In the genomic region with DNA sequence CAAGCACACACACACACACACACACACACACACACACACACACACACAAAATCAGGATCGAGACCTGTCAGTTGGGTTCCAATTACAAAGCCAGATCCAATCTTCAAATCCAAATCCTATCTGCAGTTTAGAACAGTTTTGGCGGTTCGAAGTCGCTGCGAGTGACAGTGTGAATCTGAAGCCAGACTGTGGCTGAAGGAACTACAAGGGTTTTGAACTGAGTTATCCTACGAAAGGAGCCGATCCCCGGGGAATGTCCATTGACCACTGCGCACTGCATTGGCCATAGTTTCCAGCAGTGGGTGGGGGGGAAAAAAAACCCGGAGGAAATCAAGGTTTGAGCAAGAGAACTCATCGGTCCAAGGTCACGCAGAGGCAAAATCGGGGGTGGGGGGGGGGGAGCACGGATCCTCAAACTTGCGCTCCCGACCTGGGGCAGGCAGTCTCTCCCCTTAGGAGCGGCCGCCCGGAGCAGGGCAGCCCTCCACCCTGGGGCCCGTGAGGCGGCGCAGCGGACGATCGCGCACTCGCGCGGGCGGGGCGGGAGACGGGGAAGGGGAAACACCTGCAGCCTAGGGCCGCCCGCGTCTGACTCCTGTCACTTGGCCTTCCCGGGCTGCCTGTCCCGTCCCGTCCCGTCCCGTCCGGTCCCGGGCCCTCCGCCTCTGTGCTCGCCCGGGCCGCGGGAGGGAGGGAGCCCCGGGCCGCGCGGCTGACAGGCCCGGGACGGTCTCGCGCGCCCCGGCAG, we compare ENCODE assay signal across 8 mouse cellular contexts. TPM values are rescaled to one million over a fixed set of nuclear protein-coding genes. Genes with fewer than 3 reads are reported as not detected.
DNase-seq lines count a peak whose midpoint lies in the region; ATAC-seq and TF ChIP-seq lines count a peak whose summit lies in the region.

No protein-coding gene starts in this region.

- peak; percentile 58 for ATAC-seq in lung, postnatal 0 days

- no peaks in the 10 kb centered on the region for H3K4me1 ChIP-seq in cortical plate, adult 2 months (ENCODE audit: control insufficient read depth, insufficient read depth, low read length)
- peaks cover 14% of the 10 kb centered on the region for H3K4me1 ChIP-seq in heart, adult 2 months (ENCODE audit: control insufficient read depth, insufficient read depth, low read length)
- no peaks in the 10 kb centered on the region; the same call in 1 of the 2 replicates for H3K4me1 ChIP-seq in kidney, adult 2 months (ENCODE audit: control insufficient read depth, insufficient read depth, low read length)
- peaks cover 11% of the 10 kb centered on the region; the same call in 1 of the 2 replicates for H3K4me1 ChIP-seq in lung, postnatal 0 days (ENCODE audit: insufficient read depth, low read depth, low read length)

- TF ChIP-seq POLR2A in cortical plate, adult 2 months (IDR thresholded peaks at IDR 0.05; ENCODE audit: extremely low read depth, insufficient read depth, low read length), result no peak
- no peak for TF ChIP-seq POLR2A in heart, adult 2 months (IDR thresholded peaks at IDR 0.05; ENCODE audit: insufficient read depth, low read depth, low read length)
- TF ChIP-seq POLR2A in kidney, adult 2 months (IDR thresholded peaks at IDR 0.05; ENCODE audit: low read depth, low read length), result no peak

- peak; percentile 57 for DNase-seq in ovary, postnatal 36 days (ENCODE audit: low spot score)
- DNase-seq in ovary, postnatal 14 days (ENCODE audit: low spot score), result no peak
- DNase-seq in heart, adult 2 months, result peak; percentile 81 to 82
- DNase-seq in kidney, adult 2 months, result peak; percentile 58
- peak; percentile 54 for DNase-seq in lung, postnatal 0 days (ENCODE audit: low spot score)
- DNase-seq in spleen, adult 12 weeks (ENCODE audit: low spot score), result peak; percentile 47
- DNase-seq in frontal cortex, postnatal 25 days (ENCODE audit: low spot score in 2 of 2), result no peak

- WGBS in heart, adult 2 months, result 1% methylated on average over 57 of the region's 57 CpGs
- under 1% methylated on average over 37 of the region's 57 CpGs for WGBS in kidney, adult 2 months
- 1% methylated on average over 18 of the region's 57 CpGs for WGBS in lung, postnatal 0 days

- no peak for TF ChIP-seq CTCF in cortical plate, adult 2 months (IDR thresholded peaks at IDR 0.05; ENCODE audit: extremely low read depth, insufficient read depth, low read length)
- no peak for TF ChIP-seq CTCF in heart, adult 2 months (IDR thresholded peaks at IDR 0.05)
- no peak for TF ChIP-seq CTCF in kidney, adult 2 months (conservative IDR thresholded peaks at IDR 0.05; ENCODE audit: insufficient read depth, insufficient read length, low read depth, low read length)
- peak; percentile 16; the same call in 1 of the 2 replicates for TF ChIP-seq CTCF in lung, postnatal 0 days (IDR thresholded peaks at IDR 0.05)

- no peaks in the 10 kb centered on the region for H3K27me3 ChIP-seq in heart, adult 2 months (ENCODE audit: control insufficient read depth, insufficient read depth, low read length)
- no peaks in the 10 kb centered on the region for H3K27me3 ChIP-seq in kidney, adult 2 months (replicated peaks; ENCODE audit: control insufficient read depth, insufficient read depth, low read length)
- H3K27me3 ChIP-seq in lung, postnatal 0 days (replicated peaks; ENCODE audit: insufficient read depth, low read length), result no peaks in the 10 kb centered on the region

- intact Hi-C loops in heart, adult 2 months (cut with DNase I), result loop anchor here (5.0 kb wide), 1 partner anchor 35 kb away; no protein-coding TSS in a partner anchor

- H3K4me2 ChIP-seq in lung, postnatal 0 days (replicated peaks; ENCODE audit: low read depth, low read length), result peak overlapping the region; percentile 83

- no peak for TF ChIP-seq EP300 in heart, adult 2 months (IDR thresholded peaks at IDR 0.05; ENCODE audit: insufficient read depth, low read depth, low read length)
- TF ChIP-seq EP300 in lung, postnatal 0 days (IDR thresholded peaks at IDR 0.05), result no peak

- H3K36me3 ChIP-seq in heart, adult 2 months (ENCODE audit: control insufficient read depth, insufficient read depth, low read length), result no peaks in the 10 kb centered on the region; the same call in 1 of the 2 replicates
- H3K36me3 ChIP-seq in kidney, adult 2 months (ENCODE audit: control insufficient read depth, insufficient read depth, low read length), result no peaks in the 10 kb centered on the region
- H3K36me3 ChIP-seq in lung, postnatal 0 days (ENCODE audit: insufficient read depth, low read length), result no peaks in the 10 kb centered on the region

- peak overlapping the region; percentile 42; the same call in 1 of the 2 replicates for H3K27ac ChIP-seq in cortical plate, adult 2 months (ENCODE audit: insufficient read depth, low read length)
- peak overlapping the region; percentile 99 for H3K27ac ChIP-seq in heart, adult 2 months
- peak overlapping the region; percentile 50 for H3K27ac ChIP-seq in kidney, adult 2 months (ENCODE audit: insufficient read depth, low read depth, low read length)
- H3K27ac ChIP-seq in lung, postnatal 0 days (ENCODE audit: low read length), result peak overlapping the region; percentile 95

- no peaks in the 10 kb centered on the region for H3K9me3 ChIP-seq in lung, postnatal 0 days (ENCODE audit: low read length)

- peaks cover 14% of the 10 kb centered on the region for H3K79me2 ChIP-seq in heart, adult 2 months (replicated peaks; ENCODE audit: control insufficient read depth, insufficient read depth, low read length)

- peak overlapping the region; percentile 86 for H3K4me3 ChIP-seq in cortical plate, adult 2 months (ENCODE audit: insufficient read depth, low read length)
- peak overlapping the region; percentile 86 for H3K4me3 ChIP-seq in heart, adult 2 months
- peak overlapping the region; percentile 85 for H3K4me3 ChIP-seq in kidney, adult 2 months (ENCODE audit: insufficient read depth, low read depth, low read length)
- peak overlapping the region; percentile 100 for H3K4me3 ChIP-seq in lung, postnatal 0 days (ENCODE audit: low read depth, low read length)

- peak overlapping the region; percentile 99 for H3K9ac ChIP-seq in heart, adult 2 months (ENCODE audit: low read depth, low read length)
- peak overlapping the region; percentile 96 for H3K9ac ChIP-seq in lung, postnatal 0 days (replicated peaks; ENCODE audit: low read depth)

RNA-seq across cellular contexts. Expression of gene Ankrd13a, which starts 1.8 kb away (rescaled TPM):
- 36.2 and 38.5 TPM in 2 replicates for polyA plus RNA-seq in cortical plate, adult 2 months (2012; rRNA removed)
- total RNA-seq in heart, adult 2 months (2021), result 10 to 100 TPM; 31.4 to 32.9 TPM
- 21.3 and 32.2 TPM in 2 replicates for polyA plus RNA-seq in heart, adult 2 months (2012; rRNA removed)
- polyA plus RNA-seq in kidney, adult 2 months (2012; rRNA removed), result 47.7 and 51.6 TPM in 2 replicates
- 110 and 115 TPM in 2 replicates for polyA plus RNA-seq in lung, postnatal 0 days (2015; fragmentation: Nextera tagmentation; extraction: Ambion mirVana)

RNA-seq across cellular contexts. Expression of gene Git2, which starts 2.7 kb away (rescaled TPM):
- polyA plus RNA-seq in cortical plate, adult 2 months (2012; rRNA removed), result 44.0 and 44.1 TPM in 2 replicates
- total RNA-seq in heart, adult 2 months (2021), result 10 to 100 TPM; 27.6 to 28.7 TPM
- polyA plus RNA-seq in heart, adult 2 months (2012; rRNA removed), result 32.6 and 35.3 TPM in 2 replicates
- polyA plus RNA-seq in kidney, adult 2 months (2012; rRNA removed), result 30.5 and 32.3 TPM in 2 replicates
- 36.5 and 39.1 TPM in 2 replicates for polyA plus RNA-seq in lung, postnatal 0 days (2015; fragmentation: Nextera tagmentation; extraction: Ambion mirVana)

RNA-seq across cellular contexts. Expression of gene 1500011B03Rik, which starts 50.6 kb away (rescaled TPM):
- 232 and 245 TPM in 2 replicates for polyA plus RNA-seq in cortical plate, adult 2 months (2012; rRNA removed)
- 1 to 10 TPM; 3.2 to 4.9 TPM for total RNA-seq in heart, adult 2 months (2021)
- polyA plus RNA-seq in heart, adult 2 months (2012; rRNA removed), result 4.3 and 7.4 TPM in 2 replicates
- polyA plus RNA-seq in kidney, adult 2 months (2012; rRNA removed), result 30.2 and 34.7 TPM in 2 replicates
- polyA plus RNA-seq in lung, postnatal 0 days (2015; fragmentation: Nextera tagmentation; extraction: Ambion mirVana), result 72.8 and 97.5 TPM in 2 replicates

Comparison
In these comparisons a context has a peak if more than half of its experiments do, and no peak if none do; other contexts are left out.
1. DNase-seq: peak in ovary, postnatal 36 days (single experiment), heart, adult 2 months (2 of 2), kidney, adult 2 months (single experiment), lung, postnatal 0 days (single experiment) and spleen, adult 12 weeks (single experiment); none in ovary, postnatal 14 days (single experiment) and frontal cortex, postnatal 25 days (0 of 2).
2. H3K27ac ChIP-seq: peak in every context shown above with its lines; median percentile 99 in heart, adult 2 months; 95 in lung, postnatal 0 days; 50 in kidney, adult 2 months; 42 in cortical plate, adult 2 months.
3. Peak in every context shown above with its lines, with median percentiles within 50 percentile points of each other: H3K4me3 ChIP-seq.